Mouse (Mus musculus): ENCODE results near the gene Aldh1l2. TPM values are rescaled to one million over a fixed set of nuclear protein-coding genes. Genes with fewer than 3 reads are reported as not detected.
A peak's percentile ranks its signal among the peaks of the same experiment; 100 is the strongest.

Gene Aldh1l2
- 23.7 and 23.9 TPM in 2 replicates for polyA plus RNA-seq (2015; fragmentation: Nextera tagmentation; extraction: Ambion mirVana)

DNA sequence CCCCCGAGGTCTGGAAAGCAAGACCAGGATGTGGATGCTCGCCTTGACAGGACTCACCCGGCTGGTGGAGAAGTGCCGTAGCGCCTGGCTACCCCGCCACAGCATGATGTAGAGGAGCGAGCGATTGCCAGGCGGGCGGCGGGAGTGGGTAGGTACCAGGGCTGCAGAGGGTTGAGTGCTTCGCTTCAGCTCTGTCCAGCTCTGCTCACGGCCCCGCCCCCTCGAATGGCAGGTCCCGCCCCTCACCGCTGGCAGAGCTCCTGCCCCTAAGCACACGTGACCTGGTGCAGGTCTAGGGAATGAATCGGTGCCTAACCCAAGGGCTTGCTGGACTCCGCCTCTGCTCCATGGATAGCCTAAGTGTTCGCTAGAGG lies at the start of gene Aldh1l2:
Gene Aldh1l2 (minus strand): TSS at position 231 of the 374 bp plus-strand sequence.
- Histone ChIP-seq H3K4me2 (ENCODE audit: low read length) (peak within 1 kb of the TSS; percentile 57), H3K4me3 (replicated peaks; ENCODE audit: low read length) (peak within 1 kb of the TSS; percentile 55), H3K9me3 (ENCODE audit: control insufficient read depth, low read length) (no peaks in the 10 kb centered on the region), H3K27ac (ENCODE audit: low read length) (peak within 1 kb of the TSS; percentile 54), H3K4me1 (replicated peaks; ENCODE audit: control insufficient read depth, insufficient read depth, low read length) (peaks cover 6% of the 10 kb centered on the region), H3K27me3 (replicated peaks; ENCODE audit: control insufficient read depth, insufficient read depth, low read length) (no peaks in the 10 kb centered on the region), H3K9ac (replicated peaks; ENCODE audit: low read depth, low read length) (peak within 1 kb of the TSS; percentile 76), H3K36me3 (ENCODE audit: control insufficient read depth, insufficient read depth) (no peaks in the 10 kb centered on the region)
- ATAC-seq = peak; percentile 96
- 2% methylated on average over 19 of the region's 21 CpGs for WGBS

DNA sequence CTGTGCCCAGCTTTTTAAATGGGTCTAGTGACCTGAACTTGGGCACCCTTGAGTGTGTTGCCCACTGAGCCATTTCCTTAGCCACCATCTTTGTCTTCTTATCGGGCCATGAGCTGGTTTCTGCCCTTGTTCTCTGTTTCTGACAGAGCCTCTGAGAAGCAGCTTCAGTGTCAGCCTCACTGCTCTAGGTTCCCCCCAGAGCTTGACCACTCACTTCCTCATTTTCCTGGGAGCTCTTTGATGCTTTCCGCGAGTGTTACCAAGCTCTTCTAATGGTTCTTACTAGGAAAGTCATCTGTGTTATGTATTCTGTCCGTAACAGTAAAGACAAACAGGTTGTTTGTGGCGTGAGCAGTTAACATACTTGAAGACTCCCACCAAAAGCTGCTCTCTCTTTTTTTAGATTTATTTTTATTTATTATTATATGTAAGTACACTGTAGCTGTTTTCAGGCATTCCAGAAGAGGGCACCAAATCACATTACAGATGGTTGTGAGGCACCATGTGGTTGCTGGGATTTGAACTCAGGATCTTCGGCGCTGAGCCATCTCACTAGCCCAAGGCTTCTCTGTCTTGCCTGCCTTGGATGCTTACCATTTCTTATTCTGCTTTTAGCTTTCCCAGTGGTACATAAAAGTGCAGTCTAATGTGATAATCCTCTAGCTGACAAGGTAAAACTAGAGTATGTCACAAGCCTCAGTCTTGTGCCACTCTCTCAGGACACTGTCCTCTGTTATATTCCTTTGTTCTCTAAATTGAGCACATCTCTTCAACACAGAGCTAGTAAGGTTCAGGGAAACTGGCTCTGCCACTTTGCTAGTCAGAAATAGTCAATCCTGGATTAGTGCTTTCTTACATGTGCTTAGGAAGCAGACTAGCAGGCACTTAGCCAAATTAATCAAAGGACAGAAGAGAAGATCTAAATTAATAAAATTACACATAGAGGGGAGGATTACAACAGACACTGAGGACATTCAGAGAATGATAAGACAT lies 31.8 kb upstream of the Aldh1l2 start:
- Histone ChIP-seq H3K36me3 (ENCODE audit: control insufficient read depth, insufficient read depth) (peaks cover 30% of the 10 kb centered on the region), H3K4me1 (replicated peaks; ENCODE audit: control insufficient read depth, insufficient read depth, low read length) (no peaks in the 10 kb centered on the region), H3K27ac (ENCODE audit: low read length) (no peak overlapping the region), H3K4me2 (ENCODE audit: low read length) (no peak overlapping the region), H3K9me3 (ENCODE audit: control insufficient read depth, low read length) (no peaks in the 10 kb centered on the region), H3K27me3 (replicated peaks; ENCODE audit: control insufficient read depth, insufficient read depth, low read length) (no peaks in the 10 kb centered on the region), H3K4me3 (replicated peaks; ENCODE audit: low read length) (no peak overlapping the region), H3K9ac (replicated peaks; ENCODE audit: low read depth, low read length) (no peak overlapping the region)
- WGBS = 97% methylated on average over 7 of the region's 7 CpGs
- ATAC-seq = no peak

- H3K9me3 ChIP-seq (ENCODE audit: control insufficient read depth, low read length) = no peaks in the 10 kb centered on the region
- H3K4me1 ChIP-seq (replicated peaks; ENCODE audit: control insufficient read depth, insufficient read depth, low read length) = no peaks in the 10 kb centered on the region
- no peak overlapping the region for H3K4me2 ChIP-seq (ENCODE audit: low read length)
- H3K4me3 ChIP-seq (replicated peaks; ENCODE audit: low read length) = no peak overlapping the region
- no peaks in the 10 kb centered on the region for H3K27me3 ChIP-seq (replicated peaks; ENCODE audit: control insufficient read depth, insufficient read depth, low read length)
- H3K36me3 ChIP-seq (ENCODE audit: control insufficient read depth, insufficient read depth) = peaks cover 38% of the 10 kb centered on the region
- no peak overlapping the region for H3K27ac ChIP-seq (ENCODE audit: low read length)
- no peak overlapping the region for H3K9ac ChIP-seq (replicated peaks; ENCODE audit: low read depth, low read length)
- no peak for ATAC-seq
Measured at GRCm38 (mm10) chr10:83563005-83563404, 29.1 kb upstream of the Aldh1l2 start.

DNA sequence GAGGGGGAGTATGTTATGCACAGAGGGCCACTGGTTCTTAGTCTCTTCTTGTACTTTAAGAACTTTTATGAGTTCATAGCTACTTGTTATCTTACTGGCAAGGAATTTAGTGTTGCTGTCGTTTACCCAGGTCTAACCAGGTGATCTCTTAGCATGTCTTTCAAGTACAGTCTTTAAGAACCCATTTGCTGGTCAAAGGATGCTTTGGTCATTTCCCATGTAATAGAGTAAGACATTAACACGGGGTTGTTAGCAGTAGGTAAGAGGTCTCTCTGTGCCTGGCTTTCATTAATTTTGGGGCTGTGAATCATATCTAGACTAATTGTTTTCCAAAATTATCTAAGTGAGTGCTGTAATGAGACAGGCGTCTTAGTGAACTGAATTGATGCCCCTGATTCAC lies 11.4 kb upstream of the Aldh1l2 start:
- H3K9ac ChIP-seq (replicated peaks; ENCODE audit: low read depth, low read length) = no peak overlapping the region
- H3K4me2 ChIP-seq (ENCODE audit: low read length) = peak overlapping the region; percentile 63
- peaks cover 11% of the 10 kb centered on the region for H3K4me1 ChIP-seq (replicated peaks; ENCODE audit: control insufficient read depth, insufficient read depth, low read length)
- H3K27ac ChIP-seq (ENCODE audit: low read length) = no peak overlapping the region
- no peak overlapping the region for H3K4me3 ChIP-seq (replicated peaks; ENCODE audit: low read length)
- 0 out of 2 replicates have a peak, but pooled peaks cover 4% of the 10 kb centered on the region for H3K36me3 ChIP-seq (ENCODE audit: control insufficient read depth, insufficient read depth)
- H3K27me3 ChIP-seq (replicated peaks; ENCODE audit: control insufficient read depth, insufficient read depth, low read length) = no peaks in the 10 kb centered on the region
- no peaks in the 10 kb centered on the region for H3K9me3 ChIP-seq (ENCODE audit: control insufficient read depth, low read length)
- ATAC-seq = no peak
- 72% methylated on average over 3 of the region's 3 CpGs for WGBS

DNA sequence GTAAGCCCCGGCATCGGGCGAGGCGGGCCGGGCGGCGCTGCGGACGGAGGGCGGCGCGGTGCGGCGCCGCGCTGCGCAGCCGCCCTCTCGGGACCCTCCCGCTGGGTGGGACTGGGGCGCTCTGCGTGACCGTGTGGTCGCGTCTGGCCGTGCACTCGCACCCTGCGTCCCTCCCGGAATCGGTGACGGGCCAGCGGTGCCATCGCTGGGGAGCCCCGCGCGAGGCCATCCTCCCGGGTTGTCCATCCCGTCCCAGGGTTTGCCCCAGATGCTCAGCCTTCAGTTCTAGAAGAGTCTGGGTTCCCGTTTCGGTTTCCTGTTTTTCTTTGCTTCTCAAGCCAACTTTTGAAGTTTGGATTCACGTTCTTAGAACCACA lies 10.2 kb upstream of the Aldh1l2 start:
- Histone ChIP-seq H3K4me2 (ENCODE audit: low read length) (peak overlapping the region; percentile 63), H3K9me3 (ENCODE audit: control insufficient read depth, low read length) (no peaks in the 10 kb centered on the region), H3K4me3 (replicated peaks; ENCODE audit: low read length) (peak overlapping the region; percentile 68), H3K4me1 (replicated peaks; ENCODE audit: control insufficient read depth, insufficient read depth, low read length) (peaks cover 11% of the 10 kb centered on the region), H3K27ac (ENCODE audit: low read length) (peak overlapping the region; percentile 87), H3K27me3 (replicated peaks; ENCODE audit: control insufficient read depth, insufficient read depth, low read length) (no peaks in the 10 kb centered on the region), H3K9ac (replicated peaks; ENCODE audit: low read depth, low read length) (peak overlapping the region; percentile 84), H3K36me3 (ENCODE audit: control insufficient read depth, insufficient read depth) (no peaks in the 10 kb centered on the region)
- under 1% methylated on average over 32 of the region's 41 CpGs for WGBS
- ATAC-seq = peak; percentile 92

DNA sequence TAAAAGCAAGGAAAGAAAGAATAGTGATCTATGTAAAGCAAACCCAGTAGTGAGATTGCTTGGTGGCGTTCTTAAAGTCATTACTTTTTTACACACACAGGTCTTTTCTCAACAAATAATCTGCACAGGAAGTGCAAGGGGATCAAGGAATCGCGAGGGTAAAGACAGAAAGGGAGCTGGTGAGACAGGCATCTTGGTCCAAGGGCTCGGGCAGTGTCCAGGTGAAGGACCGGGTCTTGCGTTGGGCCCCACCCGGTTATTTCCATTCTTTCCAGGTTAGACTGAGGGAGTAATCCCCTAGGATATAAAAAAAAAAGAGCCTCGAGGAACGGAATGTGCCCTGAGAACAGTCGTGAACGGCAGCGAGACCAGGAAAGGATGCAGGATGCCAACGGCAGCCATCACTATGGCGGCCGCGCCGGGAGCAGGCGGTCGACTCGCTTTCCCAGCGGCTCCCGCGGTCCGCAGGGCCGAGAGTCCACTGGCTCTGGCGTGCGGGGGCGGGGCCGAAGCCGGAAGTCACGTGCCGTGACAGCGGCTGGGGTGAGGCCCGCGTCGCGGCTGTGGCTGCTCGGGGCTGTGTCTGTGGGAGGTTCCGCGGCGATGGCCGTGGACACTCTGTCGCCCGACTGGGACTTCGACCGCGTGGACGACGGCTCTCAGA lies 9.6 kb upstream of the Aldh1l2 start, which contains the start of gene Washc4:
Gene Washc4 (plus strand): TSS at position 314 of the 664 bp plus-strand sequence.
- H3K9me3 ChIP-seq (ENCODE audit: control insufficient read depth, low read length) = no peaks in the 10 kb centered on the region
- peak within 1 kb of the TSS; percentile 71 for H3K4me2 ChIP-seq (ENCODE audit: low read length)
- peaks cover 11% of the 10 kb centered on the region for H3K4me1 ChIP-seq (replicated peaks; ENCODE audit: control insufficient read depth, insufficient read depth, low read length)
- peak within 1 kb of the TSS; percentile 68 for H3K4me3 ChIP-seq (replicated peaks; ENCODE audit: low read length)
- 2% methylated on average over 44 of the region's 49 CpGs for WGBS
- no peaks in the 10 kb centered on the region for H3K36me3 ChIP-seq (ENCODE audit: control insufficient read depth, insufficient read depth)
- ATAC-seq = peak; percentile 99
- peak within 1 kb of the TSS; percentile 84 for H3K9ac ChIP-seq (replicated peaks; ENCODE audit: low read depth, low read length)
- no peaks in the 10 kb centered on the region for H3K27me3 ChIP-seq (replicated peaks; ENCODE audit: control insufficient read depth, insufficient read depth, low read length)
- peak within 1 kb of the TSS; percentile 87 for H3K27ac ChIP-seq (ENCODE audit: low read length)

DNA sequence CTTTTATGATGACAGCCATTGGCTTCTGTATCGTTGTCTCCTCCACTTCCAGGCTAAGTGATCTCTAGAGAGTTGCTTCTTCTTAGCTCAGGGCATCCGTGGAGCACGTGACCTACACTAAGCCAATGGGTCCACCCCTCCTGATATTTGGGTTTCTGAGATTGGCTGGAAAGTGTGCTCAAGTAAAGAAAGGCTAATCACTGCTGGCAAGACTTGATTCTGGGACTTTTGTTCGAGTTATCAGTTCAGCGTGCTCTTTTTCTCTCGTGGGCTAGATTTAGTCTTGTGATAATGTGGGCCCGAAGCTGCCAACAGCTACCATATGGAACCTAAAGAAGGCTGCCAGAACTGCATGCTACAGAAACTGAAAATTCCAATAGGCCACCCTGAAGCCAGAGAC lies 8.3 kb upstream of the Aldh1l2 start:
- Histone ChIP-seq H3K9ac (replicated peaks; ENCODE audit: low read depth, low read length) (no peak overlapping the region), H3K27me3 (replicated peaks; ENCODE audit: control insufficient read depth, insufficient read depth, low read length) (no peaks in the 10 kb centered on the region), H3K27ac (ENCODE audit: low read length) (no peak overlapping the region), H3K9me3 (ENCODE audit: control insufficient read depth, low read length) (no peaks in the 10 kb centered on the region), H3K4me1 (replicated peaks; ENCODE audit: control insufficient read depth, insufficient read depth, low read length) (peaks cover 11% of the 10 kb centered on the region), H3K36me3 (ENCODE audit: control insufficient read depth, insufficient read depth) (no peaks in the 10 kb centered on the region), H3K4me2 (ENCODE audit: low read length) (no peak overlapping the region), H3K4me3 (replicated peaks; ENCODE audit: low read length) (no peak overlapping the region)
- ATAC-seq = no peak
- 65% methylated on average over 7 of the region's 7 CpGs for WGBS

GRCm38 (mm10) chr10:83540092-83540491 lies 6.2 kb upstream of the Aldh1l2 start:
- Histone ChIP-seq H3K9me3 (ENCODE audit: control insufficient read depth, low read length) (no peaks in the 10 kb centered on the region), H3K4me2 (ENCODE audit: low read length) (no peak overlapping the region), H3K27ac (ENCODE audit: low read length) (no peak overlapping the region), H3K4me1 (replicated peaks; ENCODE audit: control insufficient read depth, insufficient read depth, low read length) (peaks cover 4% of the 10 kb centered on the region), H3K36me3 (ENCODE audit: control insufficient read depth, insufficient read depth) (no peaks in the 10 kb centered on the region), H3K27me3 (replicated peaks; ENCODE audit: control insufficient read depth, insufficient read depth, low read length) (no peaks in the 10 kb centered on the region), H3K4me3 (replicated peaks; ENCODE audit: low read length) (no peak overlapping the region), H3K9ac (replicated peaks; ENCODE audit: low read depth, low read length) (no peak overlapping the region)
- no peak for ATAC-seq
- WGBS = 41% methylated on average over 3 of the region's 3 CpGs

DNA sequence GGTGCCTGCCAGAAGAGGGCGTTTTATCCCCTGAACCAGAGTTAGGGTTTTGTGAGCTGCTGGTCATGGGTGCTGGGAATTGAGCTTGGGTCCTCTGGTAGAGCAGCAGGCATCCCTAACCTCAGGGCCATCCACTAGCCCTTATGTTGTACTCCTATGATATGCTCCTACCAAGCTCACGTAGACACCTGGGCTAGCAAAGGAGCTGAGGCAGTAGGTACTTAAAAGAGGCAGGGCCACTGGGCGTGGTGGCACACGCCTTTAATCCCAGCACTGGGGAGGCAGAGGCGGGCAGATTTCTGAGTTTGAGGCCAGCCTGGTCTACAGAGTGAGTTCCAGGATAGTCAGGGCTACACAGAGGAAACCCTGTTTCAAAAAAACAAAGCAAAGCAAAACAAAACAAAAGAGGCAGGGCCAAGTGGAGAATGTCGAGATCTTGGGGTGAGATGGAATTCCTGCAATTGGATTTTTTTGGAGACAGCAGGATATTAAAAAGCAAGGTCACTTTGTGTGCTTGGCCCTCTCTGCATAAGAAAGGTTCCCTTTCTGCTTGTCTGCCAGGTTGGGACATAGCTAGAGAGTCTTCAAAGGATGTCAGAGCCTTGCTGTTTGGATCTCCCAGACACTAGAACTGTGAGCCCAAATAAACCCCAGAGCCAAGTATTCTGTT lies 5.5 kb upstream of the Aldh1l2 start:
- Histone ChIP-seq H3K9me3 (ENCODE audit: control insufficient read depth, low read length) (no peaks in the 10 kb centered on the region), H3K4me3 (replicated peaks; ENCODE audit: low read length) (no peak overlapping the region), H3K4me2 (ENCODE audit: low read length) (no peak overlapping the region), H3K27me3 (replicated peaks; ENCODE audit: control insufficient read depth, insufficient read depth, low read length) (no peaks in the 10 kb centered on the region), H3K27ac (ENCODE audit: low read length) (no peak overlapping the region), H3K9ac (replicated peaks; ENCODE audit: low read depth, low read length) (no peak overlapping the region), H3K4me1 (replicated peaks; ENCODE audit: control insufficient read depth, insufficient read depth, low read length) (no peaks in the 10 kb centered on the region), H3K36me3 (ENCODE audit: control insufficient read depth, insufficient read depth) (no peaks in the 10 kb centered on the region)
- 72% methylated on average over 6 of the region's 6 CpGs for WGBS
- no peak for ATAC-seq
